Mouse (Mus musculus) small intestine, adult 2 months (tissue): ENCODE measurements around the gene Ptges3.

ENCODE experiments used
- CTCF ChIP-seq: fragments of 200-500 bp; IDR thresholded peaks from 2 replicates; pipeline ENCODE4 v1.5.1; 2012; ENCODE audit warnings: low read depth, mild to moderate bottlenecking, control low read depth, inconsistent platforms, low read length, moderate library complexity, mixed read lengths; ENCODE audit not compliant: insufficient replicate concordance, insufficient read length; ENCODE audit errors: extremely low read depth
- POLR2A ChIP-seq: fragments of 200-500 bp; IDR thresholded peaks from 2 replicates; pipeline ENCODE4 v1.6.1; 2012; ENCODE audit warnings: low read depth, mild to moderate bottlenecking, control low read depth, inconsistent platforms, low read length, moderate library complexity

GRCm38 (mm10) chr10:128124831-128125230 is 66.1 kb downstream of the Ptges3 start:
- TF ChIP-seq CTCF, result no peak
- TF ChIP-seq POLR2A, result no peak
